Mouse (Mus musculus): ENCODE results near the gene Rplp1. TPM values are rescaled to one million over a fixed set of nuclear protein-coding genes. Genes with fewer than 3 reads are reported as not detected.

Gene Rplp1
- total and polyA plus RNA-seq, 2 experiments, result 1,606 to 6,066 TPM

DNA sequence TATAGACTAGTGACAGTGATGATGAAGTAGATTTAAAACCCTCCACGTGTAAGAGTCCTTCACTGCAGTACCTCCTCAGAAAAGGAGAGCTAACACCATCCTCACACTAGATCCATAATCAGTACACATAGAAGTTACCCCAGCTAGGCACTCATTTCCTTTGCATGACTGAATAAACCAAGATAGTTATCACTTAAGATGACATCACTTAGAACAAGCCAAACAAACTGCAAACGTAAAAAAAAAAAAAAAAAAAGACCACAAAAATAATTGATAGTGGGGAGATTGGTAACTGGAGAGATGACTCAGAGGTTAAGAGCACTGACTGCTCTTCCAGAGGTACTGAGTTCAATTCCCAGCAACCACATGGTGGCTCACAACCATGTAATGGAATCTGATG, 19.0 kb upstream of the Rplp1 start:
- H3K27ac ChIP-seq (replicated peaks; ENCODE audit: insufficient read depth, low read depth, low read length), result no peak overlapping the region
- H3K4me3 ChIP-seq (ENCODE audit: insufficient read depth, low read depth, low read length), result no peak overlapping the region
- no peaks in the 10 kb centered on the region for H3K79me2 ChIP-seq (ENCODE audit: control insufficient read depth, insufficient read depth, low read length)
- no peak overlapping the region for H3K9ac ChIP-seq (ENCODE audit: low read depth, low read length)
- H3K27me3 ChIP-seq (ENCODE audit: control insufficient read depth, insufficient read depth, low read length), result no peaks in the 10 kb centered on the region
- H3K4me1 ChIP-seq (ENCODE audit: control insufficient read depth, insufficient read depth, low read length), result no peaks in the 10 kb centered on the region
- WGBS, result 87% methylated on average over 2 of the region's 2 CpGs
- H3K36me3 ChIP-seq (ENCODE audit: control insufficient read depth, insufficient read depth, low read length), result no peaks in the 10 kb centered on the region
- DNase-seq (ENCODE audit: extremely low read depth, low read depth, low spot score), result no peak
- TF ChIP-seq CTCF (IDR thresholded peaks at IDR 0.05; ENCODE audit: low read depth, low read length) (no peak), POLR2A (IDR thresholded peaks at IDR 0.05; ENCODE audit: extremely low read depth, insufficient read depth, low read length) (no peak)

DNA sequence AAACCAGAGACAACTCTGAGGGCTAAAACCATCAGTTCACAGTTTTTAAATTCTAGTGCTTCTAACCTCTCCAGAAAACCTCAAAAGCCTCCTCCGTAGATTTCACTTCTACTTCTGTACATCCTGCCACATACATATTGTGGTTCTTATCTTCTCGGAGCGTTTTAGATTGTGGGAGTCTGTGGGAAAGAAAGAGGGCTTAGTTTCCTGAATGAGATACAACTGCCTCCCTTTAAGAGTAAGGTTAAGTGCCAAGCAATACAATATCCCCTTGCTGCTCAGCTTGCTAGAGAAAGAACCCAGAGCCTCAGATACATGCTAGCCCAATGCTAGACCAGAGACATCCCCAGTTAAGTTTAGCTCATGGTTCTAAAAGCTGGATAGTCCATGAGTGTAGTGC, 17.7 kb upstream of the Rplp1 start:
- Histone ChIP-seq H3K27ac (replicated peaks; ENCODE audit: insufficient read depth, low read depth, low read length) (no peak overlapping the region), H3K27me3 (ENCODE audit: control insufficient read depth, insufficient read depth, low read length) (no peaks in the 10 kb centered on the region), H3K9ac (ENCODE audit: low read depth, low read length) (no peak overlapping the region), H3K79me2 (ENCODE audit: control insufficient read depth, insufficient read depth, low read length) (no peaks in the 10 kb centered on the region), H3K4me3 (ENCODE audit: insufficient read depth, low read depth, low read length) (no peak overlapping the region), H3K4me1 (ENCODE audit: control insufficient read depth, insufficient read depth, low read length) (no peaks in the 10 kb centered on the region), H3K36me3 (ENCODE audit: control insufficient read depth, insufficient read depth, low read length) (no peaks in the 10 kb centered on the region)
- WGBS, result 89% methylated on average over 3 of the region's 3 CpGs
- TF ChIP-seq CTCF (IDR thresholded peaks at IDR 0.05; ENCODE audit: low read depth, low read length) (no peak), POLR2A (IDR thresholded peaks at IDR 0.05; ENCODE audit: extremely low read depth, insufficient read depth, low read length) (no peak)
- DNase-seq (ENCODE audit: extremely low read depth, low read depth, low spot score), result no peak

DNA sequence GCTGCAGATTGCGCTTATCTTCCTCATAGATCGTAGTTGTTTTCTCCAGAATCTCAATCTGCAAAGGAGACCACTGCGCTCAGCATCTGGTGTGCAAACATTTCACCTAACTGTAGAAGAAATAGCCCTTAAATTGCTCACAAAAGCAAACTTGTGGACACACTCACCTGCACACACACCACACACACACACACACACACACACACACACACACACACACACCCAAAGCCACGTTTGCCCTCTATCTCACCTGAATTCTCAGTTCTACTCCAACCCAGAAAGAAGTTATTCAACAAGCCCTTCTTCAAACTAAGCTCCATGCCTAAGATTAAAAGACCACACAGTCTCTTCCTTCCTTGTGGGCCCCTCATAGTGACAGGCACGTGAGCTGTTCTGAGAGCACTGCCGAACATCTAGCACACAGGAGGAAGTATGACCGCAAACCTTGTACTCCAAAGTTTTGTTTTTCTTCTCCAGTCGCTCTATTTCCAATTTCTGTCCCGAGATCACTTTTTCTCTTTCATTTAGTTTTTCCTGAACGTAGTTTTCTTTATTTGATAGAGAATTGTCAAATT, 10.8 kb upstream of the Rplp1 start:
- no peaks in the 10 kb centered on the region for H3K36me3 ChIP-seq (ENCODE audit: control insufficient read depth, insufficient read depth, low read length)
- H3K4me1 ChIP-seq (ENCODE audit: control insufficient read depth, insufficient read depth, low read length), result no peaks in the 10 kb centered on the region
- no peak overlapping the region for H3K27ac ChIP-seq (replicated peaks; ENCODE audit: insufficient read depth, low read depth, low read length)
- 92% methylated on average over 10 of the region's 10 CpGs for WGBS
- DNase-seq (ENCODE audit: extremely low read depth, low read depth, low spot score), result no peak
- H3K4me3 ChIP-seq (ENCODE audit: insufficient read depth, low read depth, low read length), result no peak overlapping the region
- no peaks in the 10 kb centered on the region for H3K79me2 ChIP-seq (ENCODE audit: control insufficient read depth, insufficient read depth, low read length)
- H3K9ac ChIP-seq (ENCODE audit: low read depth, low read length), result no peak overlapping the region
- no peaks in the 10 kb centered on the region for H3K27me3 ChIP-seq (ENCODE audit: control insufficient read depth, insufficient read depth, low read length)
- TF ChIP-seq POLR2A (IDR thresholded peaks at IDR 0.05; ENCODE audit: extremely low read depth, insufficient read depth, low read length), result no peak
- TF ChIP-seq CTCF (IDR thresholded peaks at IDR 0.05; ENCODE audit: low read depth, low read length), result no peak

DNA sequence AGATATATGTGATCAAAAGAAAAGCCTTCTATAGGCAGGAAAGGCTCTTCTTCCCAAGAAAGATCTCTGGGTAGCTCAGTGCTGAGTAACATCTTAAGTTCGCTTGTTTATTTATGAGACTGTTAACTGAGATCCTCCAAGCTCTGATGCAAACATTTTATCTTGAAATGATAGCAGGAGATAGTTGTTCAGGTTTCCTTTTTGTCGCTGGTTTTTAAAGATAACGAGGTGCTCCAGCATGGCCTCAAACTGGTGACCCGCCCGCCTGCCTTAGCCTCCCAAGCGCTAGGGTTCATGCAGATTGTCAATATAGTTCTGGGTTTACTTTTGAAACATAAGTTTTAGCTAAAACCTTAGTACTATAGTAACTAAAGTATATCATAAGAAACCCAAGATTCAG, 6.0 kb upstream of the Rplp1 start:
- Histone ChIP-seq H3K36me3 (ENCODE audit: control insufficient read depth, insufficient read depth, low read length) (no peaks in the 10 kb centered on the region), H3K27ac (replicated peaks; ENCODE audit: insufficient read depth, low read depth, low read length) (no peak overlapping the region), H3K4me1 (ENCODE audit: control insufficient read depth, insufficient read depth, low read length) (no peaks in the 10 kb centered on the region), H3K4me3 (ENCODE audit: insufficient read depth, low read depth, low read length) (no peak overlapping the region), H3K27me3 (ENCODE audit: control insufficient read depth, insufficient read depth, low read length) (no peaks in the 10 kb centered on the region), H3K79me2 (ENCODE audit: control insufficient read depth, insufficient read depth, low read length) (no peaks in the 10 kb centered on the region), H3K9ac (ENCODE audit: low read depth, low read length) (no peak overlapping the region)
- WGBS, result 90% methylated on average over 6 of the region's 6 CpGs
- no peak for DNase-seq (ENCODE audit: extremely low read depth, low read depth, low spot score)
- TF ChIP-seq CTCF (IDR thresholded peaks at IDR 0.05; ENCODE audit: low read depth, low read length), result no peak
- no peak for TF ChIP-seq POLR2A (IDR thresholded peaks at IDR 0.05; ENCODE audit: extremely low read depth, insufficient read depth, low read length)

DNA sequence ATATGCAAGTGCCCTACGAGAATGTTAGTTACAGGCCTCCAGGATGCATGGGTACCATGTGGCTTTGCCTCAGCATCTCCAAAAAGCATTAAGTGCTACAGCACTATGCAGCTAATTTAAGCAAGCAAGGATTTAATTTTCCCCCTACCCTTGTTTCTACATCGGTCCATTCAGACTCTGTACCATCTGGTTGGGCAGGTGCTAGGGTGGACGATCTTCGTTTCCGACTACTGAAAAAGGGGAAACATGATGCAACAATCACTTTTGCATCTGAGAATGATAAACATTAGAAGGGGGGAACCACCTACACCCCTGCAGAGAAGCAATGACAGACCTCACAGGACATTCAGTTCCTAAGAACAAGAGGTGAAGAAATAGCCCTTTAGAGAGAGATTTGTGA, 5.1 kb upstream of the Rplp1 start:
- Histone ChIP-seq H3K36me3 (ENCODE audit: control insufficient read depth, insufficient read depth, low read length) (no peaks in the 10 kb centered on the region), H3K27ac (replicated peaks; ENCODE audit: insufficient read depth, low read depth, low read length) (no peak overlapping the region), H3K4me1 (ENCODE audit: control insufficient read depth, insufficient read depth, low read length) (no peaks in the 10 kb centered on the region), H3K9ac (ENCODE audit: low read depth, low read length) (no peak overlapping the region), H3K4me3 (ENCODE audit: insufficient read depth, low read depth, low read length) (no peak overlapping the region), H3K79me2 (ENCODE audit: control insufficient read depth, insufficient read depth, low read length) (no peaks in the 10 kb centered on the region), H3K27me3 (ENCODE audit: control insufficient read depth, insufficient read depth, low read length) (no peaks in the 10 kb centered on the region)
- no peak for TF ChIP-seq CTCF (IDR thresholded peaks at IDR 0.05; ENCODE audit: low read depth, low read length)
- no peak for TF ChIP-seq POLR2A (IDR thresholded peaks at IDR 0.05; ENCODE audit: extremely low read depth, insufficient read depth, low read length)
- no peak for DNase-seq (ENCODE audit: extremely low read depth, low read depth, low spot score)
- 97% methylated on average over 5 of the region's 5 CpGs for WGBS

DNA sequence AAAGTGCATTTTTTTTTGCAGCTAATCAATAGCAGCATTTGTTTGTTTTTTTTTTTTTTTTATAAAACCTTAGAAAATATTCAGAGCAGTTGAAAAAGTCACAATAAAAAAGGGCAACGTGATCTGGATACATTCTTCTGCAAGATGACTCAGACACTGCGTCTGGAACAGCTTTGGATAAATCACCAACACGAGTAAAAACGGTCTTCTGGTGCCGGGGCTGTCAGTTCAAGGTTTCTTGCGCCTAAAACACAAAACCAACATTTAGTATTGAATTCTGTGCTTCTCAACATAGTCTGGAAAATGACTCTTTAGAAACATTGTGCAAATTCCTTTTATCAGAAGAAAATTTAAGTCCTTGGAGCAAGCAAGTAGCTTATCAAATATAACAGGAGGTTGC, 3.1 kb upstream of the Rplp1 start:
- 0 out of 2 replicates have a peak, but pooled peaks cover 4% of the 10 kb centered on the region for H3K4me1 ChIP-seq (ENCODE audit: control insufficient read depth, insufficient read depth, low read length)
- no peak for DNase-seq (ENCODE audit: extremely low read depth, low read depth, low spot score)
- no peaks in the 10 kb centered on the region for H3K27me3 ChIP-seq (ENCODE audit: control insufficient read depth, insufficient read depth, low read length)
- no peak overlapping the region for H3K4me3 ChIP-seq (ENCODE audit: insufficient read depth, low read depth, low read length)
- no peak for TF ChIP-seq POLR2A (IDR thresholded peaks at IDR 0.05; ENCODE audit: extremely low read depth, insufficient read depth, low read length)
- no peak for TF ChIP-seq CTCF (IDR thresholded peaks at IDR 0.05; ENCODE audit: low read depth, low read length)
- no peaks in the 10 kb centered on the region for H3K79me2 ChIP-seq (ENCODE audit: control insufficient read depth, insufficient read depth, low read length)
- peaks cover 7% of the 10 kb centered on the region for H3K36me3 ChIP-seq (ENCODE audit: control insufficient read depth, insufficient read depth, low read length)
- no peak overlapping the region for H3K27ac ChIP-seq (replicated peaks; ENCODE audit: insufficient read depth, low read depth, low read length)
- 88% methylated on average over 6 of the region's 6 CpGs for WGBS
- no peak overlapping the region for H3K9ac ChIP-seq (ENCODE audit: low read depth, low read length)

Measured in liver, adult 2 months (tissue).